Mouse (Mus musculus) splenic B cell, adult 2 months (primary cell): Measurements from ENCODE around the gene G6pc3.
"Not testable (repeated sequence)": the region's sequence is repeated elsewhere in the genome, so short reads cannot be mapped to it uniquely, and the experiment has no call there.

Experiments
- DNase-seq: peaks from one replicate; pipeline ENCODE4 v3.0.0-alpha.2; 2011; ENCODE audit warnings: low read depth, low spot score
- H3K27me3 ChIP-seq: 2 replicates; pipeline ENCODE4 v1.6.1; 2012; ENCODE audit warnings: mild to moderate bottlenecking, low read length, moderate library complexity, mixed read lengths; ENCODE audit not compliant: control insufficient read depth, poor library complexity, insufficient read depth, severe bottlenecking
- H3K36me3 ChIP-seq: 2 replicates; pipeline ENCODE4 v1.6.1; 2012; ENCODE audit warnings: mild to moderate bottlenecking, low read length, moderate library complexity, mixed read lengths; ENCODE audit not compliant: control insufficient read depth, poor library complexity, insufficient read depth, severe bottlenecking

Gene G6pc3

DNA sequence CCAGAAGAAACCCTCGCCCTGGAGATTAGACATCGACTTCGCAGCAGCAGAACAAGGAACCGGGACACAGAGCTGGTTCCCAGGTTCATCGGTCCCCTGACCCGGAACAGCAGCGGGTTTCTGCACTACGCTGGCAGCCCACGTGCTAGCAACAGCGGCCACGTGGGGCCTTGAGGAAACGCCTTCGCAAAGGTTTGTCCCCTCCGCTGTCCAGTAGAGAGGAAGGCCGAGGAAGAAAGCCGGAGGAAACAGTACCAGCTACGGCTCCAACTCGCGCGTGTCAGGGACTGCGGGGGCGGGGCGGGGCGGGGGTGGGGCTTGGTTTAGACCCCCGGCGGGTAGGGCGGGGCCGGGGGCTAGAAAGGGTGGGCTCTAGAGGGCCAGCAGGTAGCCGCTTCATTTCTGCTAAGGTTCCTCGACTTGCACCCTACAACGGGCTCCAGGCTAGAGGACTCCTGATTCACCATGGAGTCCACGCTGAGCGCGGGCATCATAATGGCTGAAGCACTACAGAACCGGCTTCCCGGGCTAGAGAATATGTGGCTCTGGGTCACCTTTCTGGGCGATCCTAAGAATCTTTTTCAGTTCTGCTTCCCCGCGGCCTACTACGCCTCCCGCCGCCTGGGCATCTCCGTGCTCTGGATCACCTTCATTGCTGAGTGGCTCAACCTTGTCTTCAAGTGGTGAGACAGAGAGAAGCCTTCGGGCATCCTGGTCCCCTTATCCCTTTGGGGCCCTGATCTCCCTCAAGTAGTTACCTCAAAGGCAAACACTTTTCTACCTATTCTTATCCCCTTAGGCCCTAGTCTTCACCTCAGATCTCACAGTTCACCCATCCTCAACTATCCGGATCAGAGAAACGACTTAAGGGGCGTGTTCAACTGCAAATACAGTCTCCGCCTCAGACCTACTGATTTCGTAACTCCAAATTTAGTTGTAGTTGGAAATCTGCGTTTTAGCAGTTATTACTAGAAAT, at the start of gene G6pc3:
Gene G6pc3, plus strand, starts transcription at position 160 of the 976 bp plus-strand sequence.
- H3K36me3 ChIP-seq = no peaks in the 10 kb centered on the region
- no peaks in the 10 kb centered on the region for H3K27me3 ChIP-seq
- DNase-seq = peak; percentile 91

DNA sequence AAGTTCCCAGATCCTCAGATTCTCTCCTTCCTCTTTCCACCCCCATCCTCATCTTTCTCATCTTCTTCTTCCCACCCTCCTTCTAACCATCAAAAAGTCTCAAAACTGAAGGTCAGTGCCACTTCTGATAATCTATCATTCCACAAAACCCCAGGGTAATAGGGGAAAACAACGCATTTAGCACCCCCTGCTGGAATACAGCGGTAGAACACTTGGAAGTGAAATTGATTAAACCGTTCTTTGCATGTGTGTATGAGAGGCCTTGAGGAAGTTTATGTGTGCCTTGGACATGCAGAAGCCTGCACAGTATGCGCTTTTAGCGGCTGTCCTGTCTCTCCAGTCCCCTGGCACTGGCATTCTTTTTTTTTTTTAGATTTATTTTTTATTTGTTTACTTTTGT, 48.9 kb upstream of the G6pc3 start:
- peaks cover 4% of the 10 kb centered on the region for H3K27me3 ChIP-seq
- peak; percentile 81 for DNase-seq
- H3K36me3 ChIP-seq = no peaks in the 10 kb centered on the region

GRCm38 (mm10) chr11:102142355-102142754, 47.1 kb upstream of the G6pc3 start:
- DNase-seq = no peak
- no peaks in the 10 kb centered on the region for H3K36me3 ChIP-seq
- H3K27me3 ChIP-seq = peaks cover 4% of the 10 kb centered on the region

- H3K36me3 ChIP-seq = no peaks in the 10 kb centered on the region
- H3K27me3 ChIP-seq = peaks cover 4% of the 10 kb centered on the region
- DNase-seq = no peak
Observed at GRCm38 (mm10) chr11:102144957-102145470, 44.4 kb upstream of the G6pc3 start.

- H3K36me3 ChIP-seq = no peaks in the 10 kb centered on the region
- DNase-seq = no peak
- H3K27me3 ChIP-seq = peaks cover 4% of the 10 kb centered on the region
Observed at GRCm38 (mm10) chr11:102145471-102146001, 43.9 kb upstream of the G6pc3 start, which contains the start of gene Nags. TSS of gene Nags (plus strand) at chr11:102145513.

DNA sequence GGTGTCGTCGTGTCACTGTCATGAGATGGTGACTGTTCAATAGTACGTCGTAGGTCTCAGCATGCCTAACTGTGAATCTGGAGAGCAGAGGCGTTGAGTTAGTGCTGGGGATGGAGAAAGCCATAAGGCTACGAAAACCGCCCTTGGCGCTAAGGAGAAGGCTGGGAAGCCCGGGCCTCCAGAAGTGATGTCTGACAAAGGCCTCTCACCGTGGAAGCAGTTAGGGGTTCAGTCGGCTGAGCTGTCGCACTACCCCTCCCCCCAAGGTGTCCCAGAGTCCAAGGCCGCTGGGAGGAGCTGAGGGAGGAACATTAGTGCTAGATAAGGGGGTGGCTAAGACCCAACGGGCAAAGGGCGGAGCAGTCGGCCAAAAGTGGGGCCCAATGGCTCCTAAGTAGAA, 43.4 kb upstream of the G6pc3 start:
- peaks cover 2% of the 10 kb centered on the region; the same call in 1 of the 2 replicates for H3K27me3 ChIP-seq
- DNase-seq = no peak

GRCm38 (mm10) chr11:102146531-102146930, 42.9 kb upstream of the G6pc3 start:
- H3K36me3 ChIP-seq = no peaks in the 10 kb centered on the region
- H3K27me3 ChIP-seq = peaks cover 2% of the 10 kb centered on the region; the same call in 1 of the 2 replicates
- no peak for DNase-seq

More for the DNA sequence above, 43.4 kb upstream of the G6pc3 start:
- no peaks in the 10 kb centered on the region for H3K36me3 ChIP-seq

DNA sequence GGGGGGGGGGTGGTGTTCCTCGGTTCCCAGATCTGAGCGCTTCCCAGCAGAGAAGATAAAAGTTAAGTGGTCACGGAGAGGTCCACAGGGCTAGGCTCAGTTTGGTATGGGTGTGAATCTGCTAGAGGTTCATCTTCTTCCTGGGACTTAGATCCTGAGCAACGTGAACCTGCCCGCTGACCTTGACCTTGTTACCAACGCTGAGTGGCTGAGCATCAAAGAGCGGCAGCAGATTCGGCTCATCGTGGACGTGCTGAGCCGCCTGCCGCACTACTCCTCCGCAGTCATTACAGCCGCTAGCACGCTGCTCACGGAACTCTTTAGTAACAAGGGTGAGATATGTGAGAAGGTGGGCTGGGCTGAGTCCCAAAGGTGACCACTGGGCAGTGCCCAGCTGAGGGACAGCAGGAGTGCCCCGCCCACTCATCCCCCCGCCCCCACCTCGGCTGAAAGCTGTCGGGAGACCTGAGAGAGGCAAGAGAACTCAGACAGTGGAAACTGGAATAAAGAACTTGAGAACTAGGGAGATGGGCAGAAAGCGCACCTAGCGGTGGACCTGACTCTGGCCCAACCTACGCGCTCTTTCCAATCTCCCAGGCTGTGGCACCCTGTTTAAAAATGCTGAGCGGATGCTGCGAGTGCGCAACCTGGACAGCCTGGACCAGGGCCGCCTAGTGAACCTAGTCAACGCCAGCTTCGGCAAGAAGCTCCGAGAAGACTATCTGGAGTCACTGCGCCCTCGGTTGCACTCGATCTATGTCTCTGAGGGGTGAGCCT, 42.0 kb upstream of the G6pc3 start:
- Histone ChIP-seq H3K27me3 (peaks cover 2% of the 10 kb centered on the region; the same call in 1 of the 2 replicates), H3K36me3 (no peaks in the 10 kb centered on the region)
- no peak for DNase-seq

- DNase-seq = peak; percentile 88
- H3K27me3 ChIP-seq = no peaks in the 10 kb centered on the region
- peaks cover 3% of the 10 kb centered on the region; the same call in 1 of the 2 replicates for H3K36me3 ChIP-seq
Observed at GRCm38 (mm10) chr11:102156039-102156785, 33.2 kb upstream of the G6pc3 start, which contains the start of gene Tmem101. TSS of gene Tmem101 (minus strand) at chr11:102156404.

DNA sequence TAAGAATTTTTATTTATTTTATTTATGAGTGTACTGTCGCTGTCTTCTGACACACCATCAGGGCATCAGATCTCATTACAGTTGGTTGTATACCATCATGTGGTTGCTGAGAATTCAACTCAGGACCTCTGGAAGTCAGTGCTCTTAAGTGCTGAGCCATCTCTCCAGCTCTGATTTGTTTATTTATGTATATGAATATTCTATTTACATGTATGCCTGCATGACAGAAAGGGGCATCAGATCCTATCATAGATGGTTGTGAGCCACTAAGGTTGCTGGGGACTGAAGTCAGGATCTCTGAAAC, 32.7 kb upstream of the G6pc3 start:
- H3K27me3 ChIP-seq = no peaks in the 10 kb centered on the region
- no peak for DNase-seq
- peaks cover 6% of the 10 kb centered on the region; the same call in 1 of the 2 replicates for H3K36me3 ChIP-seq

DNA sequence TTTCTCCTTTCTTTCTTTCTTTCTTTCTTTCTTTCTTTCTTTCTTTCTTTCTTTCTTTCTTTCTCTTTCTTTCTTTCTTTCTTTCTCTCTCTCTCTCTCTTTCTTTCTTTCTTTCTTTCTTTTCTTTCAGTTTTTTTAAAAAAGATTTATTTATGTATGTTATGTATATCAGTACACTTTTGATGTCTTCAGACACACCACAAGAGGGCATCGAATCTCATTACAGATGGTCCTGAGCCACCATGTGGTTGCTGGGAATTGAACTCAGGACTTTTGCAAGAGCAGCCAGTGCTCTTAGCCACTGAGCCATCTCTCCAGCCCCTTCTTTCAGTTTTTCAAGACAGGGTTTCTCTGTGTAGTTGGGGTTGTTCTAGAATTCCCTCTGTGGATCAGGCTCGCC, 31.4 kb upstream of the G6pc3 start:
- not testable (repeated sequence) for H3K27me3 ChIP-seq, DNase-seq

DNA sequence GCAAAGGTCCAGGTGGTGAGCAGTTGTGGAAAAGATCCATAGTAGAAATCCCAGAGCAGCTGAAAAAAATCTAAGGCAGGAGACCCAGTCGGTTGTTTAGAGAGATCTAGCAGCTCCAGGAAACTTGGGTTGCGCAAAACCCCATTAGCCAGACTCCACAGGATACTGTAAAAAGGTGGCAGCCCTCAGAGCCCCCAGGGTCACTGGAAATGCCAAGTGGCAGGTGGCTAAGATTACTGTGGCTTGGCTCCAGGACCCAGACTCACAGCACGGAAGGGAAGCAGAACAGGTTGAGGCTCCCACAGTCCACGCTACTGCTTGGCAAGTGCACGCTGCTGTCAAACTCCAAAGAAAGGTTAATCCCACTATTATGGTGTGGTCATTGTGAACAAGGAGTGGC, 29.6 kb upstream of the G6pc3 start:
- no peak for DNase-seq
- Histone ChIP-seq H3K27me3 (no peaks in the 10 kb centered on the region), H3K36me3 (peaks cover 6% of the 10 kb centered on the region; the same call in 1 of the 2 replicates)

More for the DNA sequence above, 31.4 kb upstream of the G6pc3 start:
- not testable (repeated sequence) for H3K36me3 ChIP-seq

DNA sequence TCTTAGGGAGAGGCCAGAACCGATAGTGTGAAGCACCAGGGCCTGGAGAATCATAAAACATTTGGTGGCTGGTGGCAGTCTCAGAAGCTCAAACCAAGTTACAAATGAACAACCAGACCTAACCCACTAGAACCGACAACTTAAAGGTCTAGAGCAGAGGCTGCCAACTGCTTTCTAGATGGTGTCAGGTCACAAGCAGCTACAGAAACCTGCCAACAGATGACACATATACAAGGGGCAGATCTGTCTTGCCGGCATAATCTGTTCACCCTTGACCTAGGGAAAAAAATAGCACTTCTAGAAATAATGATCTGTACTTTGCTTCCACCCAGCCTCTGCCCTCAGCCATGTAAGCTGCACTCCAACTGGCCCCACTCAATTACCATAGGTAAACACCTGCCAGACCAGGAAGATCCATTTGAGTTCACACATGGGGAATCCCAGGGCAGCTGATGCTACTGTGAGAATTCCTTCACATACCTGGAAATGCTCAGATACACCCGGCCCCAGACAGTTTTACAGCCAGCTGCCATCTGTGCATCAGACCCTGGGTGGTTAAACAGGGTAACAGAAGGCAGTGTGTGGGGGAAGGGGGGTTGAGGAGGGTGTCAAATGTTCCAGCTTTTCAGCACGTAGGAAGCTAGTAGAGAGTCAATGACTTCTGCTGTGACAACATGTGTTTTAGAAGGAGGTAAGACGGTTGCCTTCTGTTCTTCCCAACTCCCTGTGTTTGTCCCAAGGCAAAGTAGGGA, 23.3 kb upstream of the G6pc3 start:
- DNase-seq = no peak
- Histone ChIP-seq H3K36me3 (peaks cover 17% of the 10 kb centered on the region), H3K27me3 (no peaks in the 10 kb centered on the region; the same call in 1 of the 2 replicates)
